Mouse (Mus musculus) ES-E14 (cell line): ENCODE measurements at regions not wholly inside any gene's neighbourhood (a gene's known extent, or its start where the extent isn't known, plus 50 kb on each side); places are given as distances from the start of the nearest gene placed in this dataset.

ENCODE experiments used
- DNase-seq: peaks from one replicate; pipeline ENCODE4 v3.0.0-alpha.2; 2013; ENCODE audit warnings: low read depth, low spot score
- H3K27ac ChIP-seq: 2 replicates; pipeline ENCODE4 v1.5.1; 2012; ENCODE audit warnings: low read depth, mild to moderate bottlenecking, low read length, moderate library complexity, mixed read lengths; ENCODE audit not compliant: poor library complexity, insufficient read depth, severe bottlenecking
- H3K36me3 ChIP-seq: 2 replicates; pipeline ENCODE4 v1.6.1; 2012; ENCODE audit warnings: mild to moderate bottlenecking, low read length, moderate library complexity, mixed read lengths; ENCODE audit not compliant: control insufficient read depth, poor library complexity, insufficient read depth, severe bottlenecking
- H3K4me1 ChIP-seq, 2 experiments: fragments of 150-350 bp in 1 of 2; sonication (generic) in 1 of 2; 2 replicates each; pipeline ENCODE4 v1.6.1; 2012; ENCODE audit warnings: low read length in 2 of 2, mild to moderate bottlenecking in 1 of 2, mixed read lengths in 1 of 2; ENCODE audit not compliant: control insufficient read depth in 2 of 2, insufficient read depth in 2 of 2, poor library complexity in 1 of 2
- H3K4me3 ChIP-seq, 2 experiments: fragments of 150-350 bp in 1 of 2; sonication (generic) in 1 of 2; 2 replicates each; pipeline ENCODE4 v1.5.1; 2012; ENCODE audit warnings: low read length in 2 of 2, low read depth in 1 of 2, mild to moderate bottlenecking in 1 of 2, mixed read lengths in 1 of 2; ENCODE audit not compliant: insufficient read depth in 1 of 2, poor library complexity in 1 of 2, severe bottlenecking in 1 of 2
- H3K9ac ChIP-seq: 2 replicates; pipeline ENCODE4 v1.6.1; 2012; ENCODE audit warnings: low read depth, mild to moderate bottlenecking, low read length, mixed read lengths; ENCODE audit not compliant: poor library complexity, insufficient read depth, severe bottlenecking
- H3K9me3 ChIP-seq: fragments of 150-350 bp; sonication (generic); 2 replicates; pipeline ENCODE4 v1.6.1; 2012; ENCODE audit warnings: low read depth, mild to moderate bottlenecking, low read length; ENCODE audit not compliant: control insufficient read depth, insufficient read depth
- CHD2 ChIP-seq: IDR thresholded peaks from 2 replicates; pipeline ENCODE4 v1.6.1; 2014; ENCODE audit warnings: mild to moderate bottlenecking, low read depth, low read length, inconsistent platforms
- HCFC1 ChIP-seq: IDR thresholded peaks from 2 replicates; pipeline ENCODE4 v1.6.1; 2012; ENCODE audit warnings: low read length, inconsistent platforms, borderline replicate concordance; ENCODE audit not compliant: insufficient read depth
- MAFK ChIP-seq: IDR thresholded peaks from 2 replicates; pipeline ENCODE4 v1.6.1; 2014; ENCODE audit warnings: mild to moderate bottlenecking, low read depth, low read length, inconsistent platforms; ENCODE audit not compliant: insufficient read depth
- ZC3H11A ChIP-seq: IDR thresholded peaks from 2 replicates; pipeline ENCODE4 v1.6.1; 2012; ENCODE audit warnings: low read depth, mild to moderate bottlenecking, inconsistent platforms, low read length, borderline replicate concordance
- ZNF384 ChIP-seq: IDR thresholded peaks from 2 replicates; pipeline ENCODE4 v1.6.1; 2012; ENCODE audit warnings: low read depth, low read length, inconsistent platforms
- in situ Hi-C, 2 experiments: fragments of 600-800 bp; cut with MboI; formaldehyde crosslinking; loops; one replicate each; pipeline ENCODE4 v1.15.1; 2025; ENCODE audit warnings: low sequenced_read_pairs in 2 of 2, inconsistent platforms in 1 of 2; ENCODE audit not compliant: unreplicated experiment in 2 of 2

GRCm38 (mm10) chr7:137851061-137851460, 413.6 kb downstream of the Glrx3 start:
- DNase-seq: no peak
- H3K36me3 ChIP-seq: no peaks in the 10 kb centered on the region
- H3K4me1 ChIP-seq: no peaks in the 10 kb centered on the region
- no peak for TF ChIP-seq MAFK
- no peak for TF ChIP-seq ZNF384
- TF ChIP-seq HCFC1: no peak
- TF ChIP-seq CHD2: no peak
- TF ChIP-seq ZC3H11A: no peak
- H3K9ac ChIP-seq: no peak overlapping the region
- no peak overlapping the region for H3K4me3 ChIP-seq
- in situ Hi-C loops: no loop called here
- H3K27ac ChIP-seq: no peak overlapping the region
- no peaks in the 10 kb centered on the region for H3K9me3 ChIP-seq

- H3K9ac ChIP-seq: no peak overlapping the region
- no peak overlapping the region for H3K4me3 ChIP-seq
- H3K27ac ChIP-seq: no peak overlapping the region
- TF ChIP-seq HCFC1: no peak
- no peak for TF ChIP-seq CHD2
- no peak for TF ChIP-seq ZNF384
- TF ChIP-seq MAFK: no peak
- no peak for TF ChIP-seq ZC3H11A
- in situ Hi-C loops: no loop called here
- H3K4me1 ChIP-seq: no peaks in the 10 kb centered on the region
- H3K9me3 ChIP-seq: no peaks in the 10 kb centered on the region
- no peaks in the 10 kb centered on the region for H3K36me3 ChIP-seq
- DNase-seq: no peak
Measured at GRCm38 (mm10) chr7:137859681-137860080, 422.3 kb downstream of the Glrx3 start.

GRCm38 (mm10) chr7:137860520-137860919, 423.1 kb downstream of the Glrx3 start:
- Histone ChIP-seq H3K4me1 (no peaks in the 10 kb centered on the region), H3K36me3 (no peaks in the 10 kb centered on the region), H3K27ac (no peak overlapping the region), H3K9me3 (no peaks in the 10 kb centered on the region), H3K4me3 (no peak overlapping the region), H3K9ac (no peak overlapping the region)
- no peak for DNase-seq
- no peak for TF ChIP-seq ZNF384
- TF ChIP-seq ZC3H11A: no peak
- no peak for TF ChIP-seq MAFK
- TF ChIP-seq CHD2: no peak
- in situ Hi-C loops: no loop called here

GRCm38 (mm10) chr7:137864912-137865311, 427.5 kb downstream of the Glrx3 start:
- no peak overlapping the region for H3K27ac ChIP-seq
- no peak overlapping the region for H3K9ac ChIP-seq
- H3K4me3 ChIP-seq: no peak overlapping the region
- in situ Hi-C loops: no loop called here
- H3K36me3 ChIP-seq: no peaks in the 10 kb centered on the region
- no peaks in the 10 kb centered on the region for H3K9me3 ChIP-seq
- no peaks in the 10 kb centered on the region for H3K4me1 ChIP-seq
- no peak for DNase-seq
- TF ChIP-seq ZC3H11A: no peak
- no peak for TF ChIP-seq ZNF384

- in situ Hi-C loops: no loop called here
- H3K4me1 ChIP-seq: no peaks in the 10 kb centered on the region
- DNase-seq: no peak
- no peak overlapping the region for H3K27ac ChIP-seq
- no peaks in the 10 kb centered on the region for H3K9me3 ChIP-seq
- no peak overlapping the region for H3K4me3 ChIP-seq
- H3K36me3 ChIP-seq: no peaks in the 10 kb centered on the region
- TF ChIP-seq ZNF384: no peak
- TF ChIP-seq HCFC1: no peak
- no peak for TF ChIP-seq MAFK
- no peak for TF ChIP-seq ZC3H11A
- no peak for TF ChIP-seq CHD2
- no peak overlapping the region for H3K9ac ChIP-seq
Measured at GRCm38 (mm10) chr7:137865457-137865856, 428.0 kb downstream of the Glrx3 start.
